Mouse (Mus musculus): Measurements from ENCODE around the gene Top3b.
"Not testable (repeated sequence)": the region's sequence is repeated elsewhere in the genome, so short reads cannot be mapped to it uniquely, and the experiment has no call there.

Top3b gene

DNA sequence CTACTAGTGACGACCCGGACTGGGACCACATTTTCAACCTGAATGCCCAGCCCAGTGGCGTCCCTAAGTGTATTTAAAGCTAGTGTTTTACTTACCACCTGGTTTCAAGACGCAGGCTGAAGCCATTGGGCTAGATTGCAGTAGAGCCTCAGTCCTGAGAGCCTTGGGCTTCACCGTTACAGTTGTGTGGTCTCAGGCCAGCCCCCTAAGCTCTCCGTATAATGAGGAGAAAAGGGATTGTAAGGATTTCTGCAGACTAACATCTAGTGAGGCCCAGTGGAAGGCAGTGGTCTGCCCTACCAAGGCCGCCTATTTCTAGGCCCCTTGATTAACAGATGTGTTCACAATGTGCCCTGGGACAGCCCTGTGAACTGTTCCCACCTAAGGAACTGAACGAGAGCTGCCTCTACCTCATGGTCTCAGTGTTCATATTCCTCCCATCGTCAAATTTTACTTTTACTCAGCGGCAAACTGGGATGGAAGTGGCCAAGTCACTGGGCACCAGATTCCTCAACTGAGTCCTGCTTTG, 26.6 kb downstream of the Top3b start:
- no peak for DNase-seq (ENCODE audit: low spot score)

- no peak for DNase-seq (ENCODE audit: low spot score)
Measured at GRCm38 (mm10) chr16:16902329-16902728, 31.8 kb downstream of the Top3b start.

DNA sequence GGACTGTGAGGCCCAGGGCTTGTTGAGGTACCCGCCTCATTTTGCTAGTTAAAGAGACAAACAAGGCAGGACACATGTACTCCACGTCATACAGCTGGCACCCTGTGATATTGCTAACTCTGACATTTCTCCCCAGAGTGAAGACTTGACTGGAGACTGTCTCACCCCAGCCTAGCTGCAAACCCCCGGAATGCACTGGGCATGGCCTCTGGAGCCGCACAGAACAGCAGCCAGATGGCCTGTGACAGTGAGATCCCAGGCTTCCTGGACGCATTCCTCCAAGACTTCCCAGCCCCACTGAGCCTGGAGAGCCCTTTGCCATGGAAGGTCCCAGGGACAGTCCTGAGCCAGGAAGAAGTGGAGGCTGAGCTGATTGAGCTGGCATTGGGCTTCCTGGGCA, 32.7 kb downstream of the Top3b start:
- no peak for DNase-seq (ENCODE audit: low spot score)

GRCm38 (mm10) chr16:16907799-16908198, 37.3 kb downstream of the Top3b start:
- DNase-seq (ENCODE audit: low spot score): no peak

DNA sequence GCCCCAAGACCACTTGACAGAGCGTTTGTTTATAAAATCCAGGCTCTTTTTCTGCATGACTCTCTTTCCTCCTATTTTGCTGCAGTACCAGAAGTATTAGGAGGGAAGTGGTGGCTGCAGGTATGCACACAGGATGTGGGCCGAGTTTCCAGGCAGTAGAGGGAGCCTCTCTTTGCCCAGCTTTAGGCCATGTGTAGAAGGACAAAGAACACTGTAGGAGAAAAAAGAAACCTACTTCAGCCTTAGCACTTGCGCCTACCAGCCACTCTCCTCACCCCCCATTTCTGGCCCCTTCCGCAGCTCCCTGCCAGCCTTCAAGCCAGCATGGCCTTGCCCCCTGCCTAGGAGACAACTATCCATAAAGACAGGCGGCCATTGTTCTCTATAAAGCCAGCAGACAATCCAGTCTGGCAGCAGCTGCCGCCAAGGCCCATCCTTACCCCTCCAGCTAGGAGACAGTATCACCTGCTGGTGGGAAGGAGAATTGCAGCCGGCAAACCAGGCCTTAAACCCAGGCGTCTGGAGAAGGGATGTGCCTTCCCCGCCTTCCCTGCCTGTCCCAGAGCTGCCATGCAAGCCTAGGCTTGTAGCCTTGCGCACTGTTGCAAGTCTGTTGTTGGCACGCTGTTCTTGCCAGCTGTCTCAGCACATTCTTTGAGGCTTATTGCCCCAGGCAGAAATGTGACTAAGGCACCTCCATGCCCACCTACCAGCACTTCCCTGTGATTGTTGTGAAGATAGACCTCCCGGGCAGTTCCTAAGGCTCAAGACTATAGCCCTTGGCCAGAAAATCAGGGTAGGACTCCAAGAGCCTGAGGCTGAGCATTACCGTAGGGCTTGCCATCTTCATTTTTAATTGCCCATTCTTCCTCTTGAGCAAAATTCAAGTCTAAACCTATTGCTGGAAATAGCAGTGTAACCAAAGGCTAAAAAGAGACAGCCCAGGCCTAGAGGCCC, 41.4 kb downstream of the Top3b start:
- peak; percentile 82 for DNase-seq (ENCODE audit: low spot score)

- DNase-seq (ENCODE audit: low spot score): no peak
Measured at GRCm38 (mm10) chr16:16913440-16913839, 42.9 kb downstream of the Top3b start.

- DNase-seq (ENCODE audit: low spot score): no peak
Measured at GRCm38 (mm10) chr16:16918441-16919117, 48.0 kb downstream of the Top3b start.

- DNase-seq (ENCODE audit: low spot score): peak; percentile 83
Measured at GRCm38 (mm10) chr16:16921021-16921435, 50.5 kb downstream of the Top3b start.

GRCm38 (mm10) chr16:16924481-16924880, 53.9 kb downstream of the Top3b start:
- DNase-seq (ENCODE audit: low spot score): no peak

DNA sequence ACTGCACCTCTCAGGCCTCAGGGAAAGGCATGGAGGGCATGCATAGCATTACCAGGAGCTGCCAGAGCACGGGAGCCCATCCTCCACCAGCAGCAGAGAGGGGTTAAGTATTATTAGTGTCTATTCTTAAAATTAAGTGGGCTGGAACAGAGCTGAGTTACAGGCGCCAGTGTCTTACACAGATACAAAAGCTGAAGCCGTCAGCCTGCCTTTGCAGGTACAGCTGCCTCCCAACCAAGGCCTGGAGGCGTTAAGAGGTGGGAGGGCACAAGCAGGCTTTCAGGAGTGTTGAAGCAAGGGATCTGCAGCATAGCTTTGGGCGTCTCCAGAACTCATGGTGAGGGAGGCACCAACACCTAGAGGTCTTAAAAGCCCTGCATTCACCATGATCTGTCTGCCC, 56.0 kb downstream of the Top3b start:
- no peak for DNase-seq (ENCODE audit: low spot score)

DNA sequence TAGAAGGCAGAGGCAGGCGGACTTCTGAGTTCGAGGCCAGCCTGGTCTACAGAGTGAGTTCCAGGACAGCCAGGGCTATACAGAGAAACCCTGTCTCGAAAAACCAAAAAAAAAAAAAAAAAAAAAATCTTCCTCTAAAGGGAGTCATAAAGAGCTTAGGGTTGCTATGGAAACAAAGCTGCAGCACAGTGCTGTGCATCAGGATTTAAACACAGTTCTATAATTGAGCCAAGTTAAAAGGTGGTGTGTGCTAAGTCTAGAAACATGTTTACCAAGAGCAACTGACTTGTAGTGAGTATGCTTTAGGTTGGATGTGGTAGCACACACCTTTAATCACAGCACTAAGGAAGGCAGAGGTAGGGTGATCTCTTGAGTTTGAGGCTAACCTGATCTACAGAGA, 58.4 kb downstream of the Top3b start:
- not testable (repeated sequence) for DNase-seq (ENCODE audit: low spot score)

DNA sequence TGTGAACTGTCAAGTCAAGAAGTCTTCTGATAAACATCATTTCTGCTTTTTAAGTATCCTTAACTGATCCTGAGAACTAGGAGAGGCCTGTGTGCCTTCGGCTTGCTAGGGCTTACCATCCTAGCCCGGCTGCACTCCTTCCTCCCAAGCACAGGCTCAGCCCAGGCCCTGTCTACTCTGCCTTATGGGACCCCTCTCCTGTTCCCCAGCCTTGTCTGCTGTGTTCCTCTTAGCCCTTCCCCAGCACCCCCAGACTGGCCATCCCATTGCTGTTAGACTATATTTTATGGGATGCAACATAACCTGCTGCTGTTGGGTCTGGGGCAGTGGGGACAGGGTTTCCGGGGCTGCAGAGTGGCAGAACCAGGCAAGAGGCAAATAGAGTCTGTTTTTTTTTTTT, 59.8 kb downstream of the Top3b start:
- DNase-seq (ENCODE audit: low spot score): no peak

GRCm38 (mm10) chr16:16930810-16931296, 60.3 kb downstream of the Top3b start:
- no peak for DNase-seq (ENCODE audit: low spot score)

DNA sequence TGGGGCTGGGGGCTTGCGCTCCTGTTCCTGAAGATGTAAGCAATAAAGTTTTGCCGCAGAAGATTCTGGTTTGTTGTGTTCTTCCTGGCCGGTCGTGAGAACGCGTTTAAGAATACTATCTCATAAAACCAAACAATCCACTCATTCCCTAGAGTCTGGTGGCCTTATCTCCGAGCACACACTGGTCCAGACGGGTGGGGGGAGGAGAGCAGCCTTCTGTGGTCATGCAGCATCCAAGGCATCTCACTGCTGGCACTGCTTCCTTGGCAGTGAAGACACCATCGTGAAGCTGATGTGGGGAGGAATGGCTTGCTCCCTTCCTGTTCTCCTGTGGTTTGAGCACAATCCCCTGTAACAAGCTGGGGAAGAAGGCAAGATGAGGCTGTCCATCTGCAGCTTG, 69.0 kb downstream of the Top3b start:
- no peak for DNase-seq (ENCODE audit: low spot score)

- no peak for DNase-seq (ENCODE audit: low spot score)
Measured at GRCm38 (mm10) chr16:16941078-16941477, 70.5 kb downstream of the Top3b start.

Data from adipocyte (in vitro differentiated cells).